ENCODE assay signal across 8 mouse cellular contexts in genomic region chr1:180402481-180403081, GRCm38 (mm10).
A peak's percentile ranks its signal among the peaks of the same experiment; 100 is the strongest.
DNase-seq lines count a peak whose midpoint lies in the region; ATAC-seq and TF ChIP-seq lines count a peak whose summit lies in the region.

No protein-coding gene starts in this region.

- WGBS in forebrain, embryonic 13.5 days: 87% methylated on average over 11 of the region's 11 CpGs
- 88% methylated on average over 11 of the region's 11 CpGs for WGBS in forebrain, postnatal 0 days
- 57% methylated on average over 11 of the region's 11 CpGs for WGBS in intestine, embryonic 16.5 days
- 61% methylated on average over 11 of the region's 11 CpGs for WGBS in lung, embryonic 16.5 days

- peak overlapping the region; percentile 10; the same call in 1 of the 2 replicates for H3K27ac ChIP-seq in forebrain, embryonic 13.5 days
- no peak overlapping the region for H3K27ac ChIP-seq in forebrain, postnatal 0 days (ENCODE audit: low read depth, low read length)
- H3K27ac ChIP-seq in brown adipose tissue, adult 24 weeks (replicated peaks; ENCODE audit: low read depth, low read length): peak overlapping the region; percentile 100
- peak overlapping the region; percentile 91 for H3K27ac ChIP-seq in intestine, embryonic 16.5 days (ENCODE audit: low read length)
- H3K27ac ChIP-seq in lung, embryonic 16.5 days (ENCODE audit: low read length): peak overlapping the region; percentile 99

- ATAC-seq in forebrain, embryonic 13.5 days: no peak
- no peak for ATAC-seq in forebrain, postnatal 0 days
- no peak for ATAC-seq in intestine, embryonic 16.5 days
- ATAC-seq in lung, embryonic 16.5 days (ENCODE audit: low read depth): no peak

- no peak for DNase-seq in forebrain, postnatal 0 days
- no peak for DNase-seq in thymus, postnatal 0 days (ENCODE audit: low spot score)
- no peak for DNase-seq in urinary bladder, postnatal 10 days (ENCODE audit: low spot score)
- DNase-seq in embryo, embryonic 9.5 days (ENCODE audit: extremely low spot score): no peak

- H3K4me3 ChIP-seq in forebrain, embryonic 13.5 days: no peak overlapping the region
- no peak overlapping the region for H3K4me3 ChIP-seq in forebrain, postnatal 0 days (ENCODE audit: low read depth, low read length)
- peak overlapping the region; percentile 42; the same call in 1 of the 2 replicates for H3K4me3 ChIP-seq in brown adipose tissue, adult 24 weeks (ENCODE audit: insufficient read depth, low read depth, low read length)
- no peak overlapping the region for H3K4me3 ChIP-seq in intestine, embryonic 16.5 days (ENCODE audit: low read length)
- no peak overlapping the region for H3K4me3 ChIP-seq in lung, embryonic 16.5 days (ENCODE audit: low read length)

- TF ChIP-seq CTCF in forebrain, postnatal 0 days (IDR thresholded peaks at IDR 0.05; ENCODE audit: low read depth): no peak

- no peaks in the 10 kb centered on the region for H3K27me3 ChIP-seq in forebrain, embryonic 13.5 days
- H3K27me3 ChIP-seq in forebrain, postnatal 0 days (ENCODE audit: insufficient read depth, low read length): no peaks in the 10 kb centered on the region
- no peaks in the 10 kb centered on the region for H3K27me3 ChIP-seq in intestine, embryonic 16.5 days (replicated peaks; ENCODE audit: control insufficient read depth, insufficient read depth, low read length)
- H3K27me3 ChIP-seq in lung, embryonic 16.5 days (ENCODE audit: control insufficient read depth, insufficient read depth, low read depth, low read length): no peaks in the 10 kb centered on the region

- H3K9me3 ChIP-seq in forebrain, embryonic 13.5 days (replicated peaks): no peaks in the 10 kb centered on the region
- H3K9me3 ChIP-seq in forebrain, postnatal 0 days (ENCODE audit: low read length): no peaks in the 10 kb centered on the region
- no peaks in the 10 kb centered on the region for H3K9me3 ChIP-seq in intestine, embryonic 16.5 days (ENCODE audit: control insufficient read depth, low read length)
- no peaks in the 10 kb centered on the region for H3K9me3 ChIP-seq in lung, embryonic 16.5 days (ENCODE audit: control insufficient read depth, low read length)

- H3K4me2 ChIP-seq in forebrain, embryonic 13.5 days: no peak overlapping the region
- no peak overlapping the region for H3K4me2 ChIP-seq in forebrain, postnatal 0 days (ENCODE audit: low read depth)
- no peak overlapping the region for H3K4me2 ChIP-seq in intestine, embryonic 16.5 days (ENCODE audit: low read depth, low read length)
- H3K4me2 ChIP-seq in lung, embryonic 16.5 days (ENCODE audit: low read depth, low read length): no peak overlapping the region

- no peaks in the 10 kb centered on the region for H3K36me3 ChIP-seq in forebrain, embryonic 13.5 days (ENCODE audit: poor library complexity, severe bottlenecking)
- H3K36me3 ChIP-seq in forebrain, postnatal 0 days (ENCODE audit: insufficient read depth): no peaks in the 10 kb centered on the region
- no peaks in the 10 kb centered on the region for H3K36me3 ChIP-seq in intestine, embryonic 16.5 days (ENCODE audit: control insufficient read depth, insufficient read depth, low read length)
- H3K36me3 ChIP-seq in lung, embryonic 16.5 days (ENCODE audit: control insufficient read depth, insufficient read depth, low read length): no peaks in the 10 kb centered on the region

- no peak overlapping the region for H3K9ac ChIP-seq in forebrain, embryonic 13.5 days
- no peak overlapping the region for H3K9ac ChIP-seq in forebrain, postnatal 0 days
- peak overlapping the region; percentile 54 for H3K9ac ChIP-seq in intestine, embryonic 16.5 days (ENCODE audit: low read depth, low read length)
- no peak overlapping the region for H3K9ac ChIP-seq in lung, embryonic 16.5 days (ENCODE audit: low read length)

- H3K4me1 ChIP-seq in forebrain, embryonic 13.5 days: peaks cover 8% of the 10 kb centered on the region
- peaks cover 4% of the 10 kb centered on the region; the same call in 1 of the 2 replicates for H3K4me1 ChIP-seq in forebrain, postnatal 0 days (ENCODE audit: insufficient read depth)
- peaks cover 61% of the 10 kb centered on the region for H3K4me1 ChIP-seq in brown adipose tissue, adult 24 weeks (ENCODE audit: control insufficient read depth, insufficient read depth, insufficient read length, low read length)
- H3K4me1 ChIP-seq in intestine, embryonic 16.5 days (ENCODE audit: control insufficient read depth, insufficient read depth, low read length): peaks cover 58% of the 10 kb centered on the region
- H3K4me1 ChIP-seq in lung, embryonic 16.5 days (replicated peaks; ENCODE audit: control insufficient read depth, insufficient read depth, low read length): peaks cover 55% of the 10 kb centered on the region
